Mouse (Mus musculus): ENCODE measurements at regions not wholly inside any gene's neighbourhood (a gene's known extent, or its start where the extent isn't known, plus 50 kb on each side); places are given as distances from the start of the nearest gene placed in this dataset.

- DNase-seq (ENCODE audit: extremely low read depth, low read depth): no peak
Observed at GRCm38 (mm10) chr15:10838584-10839288, 113.4 kb upstream of the C1qtnf3 start.

GRCm38 (mm10) chr15:10840621-10841034 lies 111.5 kb upstream of the C1qtnf3 start:
- no peak for DNase-seq (ENCODE audit: extremely low read depth, low read depth)

- no peak for DNase-seq (ENCODE audit: extremely low read depth, low read depth)
Observed at GRCm38 (mm10) chr15:10843060-10843695, 109.0 kb upstream of the C1qtnf3 start.

- no peak for DNase-seq (ENCODE audit: extremely low read depth, low read depth)
Observed at GRCm38 (mm10) chr15:10846722-10847121, 105.4 kb upstream of the C1qtnf3 start.

GRCm38 (mm10) chr15:10864004-10864775 lies 87.9 kb upstream of the C1qtnf3 start:
- DNase-seq (ENCODE audit: extremely low read depth, low read depth): no peak

GRCm38 (mm10) chr15:10865109-10865508 lies 87.0 kb upstream of the C1qtnf3 start:
- DNase-seq (ENCODE audit: extremely low read depth, low read depth): no peak

GRCm38 (mm10) chr15:10866794-10867193 lies 85.3 kb upstream of the C1qtnf3 start:
- DNase-seq (ENCODE audit: extremely low read depth, low read depth): no peak

GRCm38 (mm10) chr15:10868115-10868514 lies 84.0 kb upstream of the C1qtnf3 start:
- DNase-seq (ENCODE audit: extremely low read depth, low read depth): no peak

GRCm38 (mm10) chr15:10868716-10869585 lies 83.2 kb upstream of the C1qtnf3 start:
- DNase-seq (ENCODE audit: extremely low read depth, low read depth): peak; percentile 20

GRCm38 (mm10) chr15:10869879-10870278 lies 82.3 kb upstream of the C1qtnf3 start:
- DNase-seq (ENCODE audit: extremely low read depth, low read depth): no peak

GRCm38 (mm10) chr15:10872322-10872967 lies 79.7 kb upstream of the C1qtnf3 start:
- peak; percentile 43 for DNase-seq (ENCODE audit: extremely low read depth, low read depth)

GRCm38 (mm10) chr15:10876328-10876727 lies 75.8 kb upstream of the C1qtnf3 start:
- DNase-seq (ENCODE audit: extremely low read depth, low read depth): no peak

- DNase-seq (ENCODE audit: extremely low read depth, low read depth): no peak
Observed at GRCm38 (mm10) chr15:10881726-10882125, 70.4 kb upstream of the C1qtnf3 start.

GRCm38 (mm10) chr15:10887990-10888389 lies 64.1 kb upstream of the C1qtnf3 start:
- no peak for DNase-seq (ENCODE audit: extremely low read depth, low read depth)

- DNase-seq (ENCODE audit: extremely low read depth, low read depth): no peak
Observed at GRCm38 (mm10) chr15:10890220-10890921, 61.8 kb upstream of the C1qtnf3 start.

- no peak for DNase-seq (ENCODE audit: extremely low read depth, low read depth)
Observed at GRCm38 (mm10) chr15:10898309-10898708, 53.8 kb upstream of the C1qtnf3 start.

- DNase-seq (ENCODE audit: extremely low read depth, low read depth): no peak
Observed at GRCm38 (mm10) chr15:10898715-10899486, 53.2 kb upstream of the C1qtnf3 start.

- no peak for DNase-seq (ENCODE audit: extremely low read depth, low read depth)
Observed at GRCm38 (mm10) chr15:10899904-10900303, 52.2 kb upstream of the C1qtnf3 start.

GRCm38 (mm10) chr15:10901075-10901474 lies 51.1 kb upstream of the C1qtnf3 start:
- peak; percentile 2 for DNase-seq (ENCODE audit: extremely low read depth, low read depth)
